Mouse (Mus musculus) cortical plate, adult 2 months (tissue): ENCODE results near the gene Brat1. TPM values are rescaled to one million over a fixed set of nuclear protein-coding genes. Genes with fewer than 3 reads are reported as not detected.
A peak's percentile ranks its signal among the peaks of the same experiment; 100 is the strongest.
"Not testable (repeated sequence)": the region's sequence is repeated elsewhere in the genome, so short reads cannot be mapped to it uniquely, and the experiment has no call there.

Source experiments
- H3K27ac ChIP-seq: fragments of 200-500 bp; 2 replicates; pipeline ENCODE4 v1.5.1; 2012; ENCODE audit warnings: low read length, control low read depth, inconsistent platforms; ENCODE audit not compliant: insufficient read depth
- H3K4me1 ChIP-seq: fragments of 200-500 bp; 2 replicates; pipeline ENCODE4 v1.6.1; 2011; ENCODE audit warnings: low read length; ENCODE audit not compliant: control insufficient read depth, insufficient read depth
- H3K4me3 ChIP-seq: fragments of 200-500 bp; 2 replicates; pipeline ENCODE4 v1.5.1; 2011; ENCODE audit warnings: mild to moderate bottlenecking, low read length, control low read depth; ENCODE audit not compliant: insufficient read depth
- CTCF ChIP-seq: fragments of 200-500 bp; IDR thresholded peaks from 2 replicates; pipeline ENCODE4 v1.5.1; 2011; ENCODE audit warnings: mild to moderate bottlenecking, control low read depth, low read length; ENCODE audit not compliant: insufficient read depth; ENCODE audit errors: extremely low read depth
- POLR2A ChIP-seq: fragments of 200-500 bp; IDR thresholded peaks from 2 replicates; pipeline ENCODE4 v1.6.1; 2011; ENCODE audit warnings: mild to moderate bottlenecking, low read length, control low read depth; ENCODE audit not compliant: insufficient read depth; ENCODE audit errors: extremely low read depth
- polyA plus RNA-seq: library from polyadenylated mRNA; depleted of rRNA; stranded (reverse); fragments of >200 nt; gene quantifications from 2 replicates; pipeline ENCODE4 v1.2.3, GENCODE M21; 2012; rRNA removed

The Brat1 gene
- polyA plus RNA-seq: 25.2 and 25.5 TPM in 2 replicates

- H3K4me3 ChIP-seq: peak within 1 kb of the TSS; percentile 47
- TF ChIP-seq POLR2A: peak; percentile 95
- TF ChIP-seq CTCF: no peak
- H3K4me1 ChIP-seq: peaks cover 6% of the 10 kb centered on the region
- H3K27ac ChIP-seq: peak within 1 kb of the TSS; percentile 85
Measured at GRCm38 (mm10) chr5:140704378-140705251, at the start of gene Brat1. Brat1 (plus strand) TSS chr5:140705011.

- H3K27ac ChIP-seq: peak overlapping the region; percentile 73; the same call in 1 of the 2 replicates
- H3K4me1 ChIP-seq: peaks cover 20% of the 10 kb centered on the region
- TF ChIP-seq POLR2A (no peak), CTCF (no peak)
- H3K4me3 ChIP-seq: no peak overlapping the region
Measured at GRCm38 (mm10) chr5:140659607-140660272, 45.1 kb upstream of the Brat1 start.

GRCm38 (mm10) chr5:140660398-140660797, 44.4 kb upstream of the Brat1 start:
- TF ChIP-seq CTCF (no peak), POLR2A (no peak)
- peak overlapping the region; percentile 73 for H3K27ac ChIP-seq

GRCm38 (mm10) chr5:140661427-140661826, 43.4 kb upstream of the Brat1 start:
- Histone ChIP-seq H3K4me1 (peaks cover 20% of the 10 kb centered on the region), H3K27ac (no peak overlapping the region), H3K4me3 (no peak overlapping the region)
- TF ChIP-seq POLR2A (no peak), CTCF (no peak)

More at GRCm38 (mm10) chr5:140660398-140660797, 44.4 kb upstream of the Brat1 start:
- Histone ChIP-seq H3K4me1 (peaks cover 20% of the 10 kb centered on the region), H3K4me3 (no peak overlapping the region)

- H3K4me3 ChIP-seq: no peak overlapping the region
- H3K4me1 ChIP-seq: peaks cover 20% of the 10 kb centered on the region
- 0 out of 2 replicates have a peak, but pooled peaks have one; percentile 17 for TF ChIP-seq POLR2A
- no peak for TF ChIP-seq CTCF
- peak overlapping the region; percentile 56 for H3K27ac ChIP-seq
Measured at GRCm38 (mm10) chr5:140661875-140662643, 42.8 kb upstream of the Brat1 start.

- TF ChIP-seq POLR2A (peak; percentile 4; the same call in 1 of the 2 replicates), CTCF (no peak)
- H3K27ac ChIP-seq: peak overlapping the region; percentile 53
- H3K4me1 ChIP-seq: peaks cover 20% of the 10 kb centered on the region
- H3K4me3 ChIP-seq: no peak overlapping the region
Measured at GRCm38 (mm10) chr5:140662741-140663592, 41.8 kb upstream of the Brat1 start.

- Histone ChIP-seq H3K4me1 (peaks cover 20% of the 10 kb centered on the region), H3K4me3 (no peak overlapping the region), H3K27ac (peak overlapping the region; percentile 53; the same call in 1 of the 2 replicates)
- TF ChIP-seq CTCF: peak; percentile 54; the same call in 1 of the 2 replicates
- no peak for TF ChIP-seq POLR2A
Measured at GRCm38 (mm10) chr5:140663621-140664180, 41.1 kb upstream of the Brat1 start.

- no peak overlapping the region for H3K27ac ChIP-seq
Measured at GRCm38 (mm10) chr5:140672115-140672514, 32.7 kb upstream of the Brat1 start.

GRCm38 (mm10) chr5:140672603-140673002, 32.2 kb upstream of the Brat1 start:
- H3K27ac ChIP-seq, H3K4me1 ChIP-seq, H3K4me3 ChIP-seq: not testable (repeated sequence)

More at GRCm38 (mm10) chr5:140672115-140672514, 32.7 kb upstream of the Brat1 start:
- H3K4me3 ChIP-seq: no peak overlapping the region
- TF ChIP-seq POLR2A (no peak), CTCF (no peak)
- H3K4me1 ChIP-seq: no peaks in the 10 kb centered on the region; the same call in 1 of the 2 replicates
